Mouse (Mus musculus) liver, embryonic 15.5 days (tissue): Measurements from ENCODE around the gene Klhl29. TPM values are rescaled to one million over a fixed set of nuclear protein-coding genes. Genes with fewer than 3 reads are reported as not detected.

ENCODE experiments used
- ATAC-seq: fragments of 200-750 bp; cut with Nextera tagmentation; 2 replicates; pipeline ENCODE4 v1.8.0; 2017; ENCODE audit warnings: moderate number of reproducible peaks, mild to moderate bottlenecking, moderate library complexity; ENCODE audit not compliant: insufficient read depth
- H3K27ac ChIP-seq: fragments of 300-500 bp; sonication (generic); replicated peaks from 2 replicates; pipeline ENCODE4 v1.5.1; 2015; ENCODE audit warnings: mild to moderate bottlenecking, inconsistent platforms
- H3K27me3 ChIP-seq: fragments of 300-500 bp; sonication (generic); 2 replicates; pipeline ENCODE4 v1.6.1; 2015; ENCODE audit warnings: mild to moderate bottlenecking, inconsistent platforms
- H3K36me3 ChIP-seq: fragments of 300-500 bp; sonication (generic); replicated peaks from 2 replicates; pipeline ENCODE4 v1.6.1; 2015; ENCODE audit warnings: moderate library complexity, mild to moderate bottlenecking, inconsistent platforms
- H3K4me1 ChIP-seq: fragments of 300-500 bp; sonication (generic); replicated peaks from 2 replicates; pipeline ENCODE4 v1.6.1; 2015; ENCODE audit warnings: inconsistent platforms
- H3K4me2 ChIP-seq: fragments of 300-500 bp; sonication (generic); 2 replicates; pipeline ENCODE4 v1.6.1; 2015; ENCODE audit warnings: moderate library complexity, mild to moderate bottlenecking, inconsistent platforms
- H3K4me3 ChIP-seq: fragments of 300-500 bp; sonication (generic); replicated peaks from 2 replicates; pipeline ENCODE4 v1.5.1; 2015; ENCODE audit warnings: mild to moderate bottlenecking, inconsistent platforms
- H3K9ac ChIP-seq: fragments of 300-500 bp; sonication (generic); 2 replicates; pipeline ENCODE4 v1.6.1; 2015; ENCODE audit warnings: moderate library complexity, mild to moderate bottlenecking, inconsistent platforms
- H3K9me3 ChIP-seq: fragments of 300-500 bp; sonication (generic); replicated peaks from 2 replicates; pipeline ENCODE4 v1.6.1; 2016; ENCODE audit warnings: inconsistent platforms
- WGBS: fragments of 180-500 bp; shearing (Covaris S2); methylation state at CpG from one replicate; pipeline ENCODE4 v1.1.7; 2015; ENCODE audit warnings: mixed read lengths; ENCODE audit not compliant: insufficient replicate concordance; 5-methylcytosine and 5-hydroxymethylcytosine counted together
- polyA plus RNA-seq: library from polyadenylated mRNA; unstranded; fragments of >200 nt; fragmentation: Nextera tagmentation; extraction: Ambion mirVana; gene quantifications from 2 replicates; pipeline ENCODE4 v1.2.1, GENCODE M21; 2015

The Klhl29 gene
- polyA plus RNA-seq = 0.07 TPM in 2 replicates

GRCm38 (mm10) chr12:5375616-5376461, at the start of gene Klhl29:
Gene Klhl29, minus strand, starts transcription at chr12:5375682.
- Histone ChIP-seq H3K27me3 (peaks cover 74% of the 10 kb centered on the region), H3K4me1 (no peaks in the 10 kb centered on the region), H3K36me3 (no peaks in the 10 kb centered on the region), H3K9ac (no peak within 1 kb of the TSS), H3K9me3 (no peaks in the 10 kb centered on the region), H3K4me3 (peak within 1 kb of the TSS; percentile 49), H3K4me2 (peak within 1 kb of the TSS; percentile 64), H3K27ac (no peak within 1 kb of the TSS)
- ATAC-seq = peak; percentile 64
- WGBS = 2% methylated on average over 58 of the region's 66 CpGs

GRCm38 (mm10) chr12:5425276-5425675, 49.8 kb upstream of the Klhl29 start:
- 46% methylated on average over 4 of the region's 4 CpGs for WGBS
- Histone ChIP-seq H3K27ac (no peak overlapping the region), H3K36me3 (no peaks in the 10 kb centered on the region), H3K4me1 (no peaks in the 10 kb centered on the region), H3K4me2 (no peak overlapping the region), H3K27me3 (no peaks in the 10 kb centered on the region), H3K4me3 (no peak overlapping the region), H3K9me3 (no peaks in the 10 kb centered on the region), H3K9ac (no peak overlapping the region)
- no peak for ATAC-seq

- no peak for ATAC-seq
- no peaks in the 10 kb centered on the region for H3K27me3 ChIP-seq
- no peak overlapping the region for H3K4me3 ChIP-seq
- H3K9me3 ChIP-seq = no peaks in the 10 kb centered on the region
- WGBS = 59% methylated on average over 3 of the region's 3 CpGs
- no peaks in the 10 kb centered on the region for H3K4me1 ChIP-seq
- no peak overlapping the region for H3K27ac ChIP-seq
- H3K9ac ChIP-seq = no peak overlapping the region
- H3K4me2 ChIP-seq = no peak overlapping the region
- no peaks in the 10 kb centered on the region for H3K36me3 ChIP-seq
Observed at GRCm38 (mm10) chr12:5415806-5416205, 40.3 kb upstream of the Klhl29 start.

GRCm38 (mm10) chr12:5413976-5414375, 38.5 kb upstream of the Klhl29 start:
- no peaks in the 10 kb centered on the region for H3K9me3 ChIP-seq
- no peak overlapping the region for H3K4me3 ChIP-seq
- no peaks in the 10 kb centered on the region for H3K4me1 ChIP-seq
- no peak overlapping the region for H3K27ac ChIP-seq
- no peak overlapping the region for H3K4me2 ChIP-seq
- no peak overlapping the region for H3K9ac ChIP-seq
- H3K27me3 ChIP-seq = no peaks in the 10 kb centered on the region
- H3K36me3 ChIP-seq = no peaks in the 10 kb centered on the region
- no peak for ATAC-seq

- Histone ChIP-seq H3K9ac (no peak overlapping the region), H3K27ac (no peak overlapping the region), H3K4me3 (no peak overlapping the region), H3K36me3 (no peaks in the 10 kb centered on the region), H3K27me3 (no peaks in the 10 kb centered on the region), H3K4me2 (no peak overlapping the region), H3K9me3 (no peaks in the 10 kb centered on the region), H3K4me1 (no peaks in the 10 kb centered on the region)
- ATAC-seq = no peak
- 55% methylated on average over 13 of the region's 13 CpGs for WGBS
Observed at GRCm38 (mm10) chr12:5411761-5412537, 36.5 kb upstream of the Klhl29 start.

GRCm38 (mm10) chr12:5411346-5411745, 35.9 kb upstream of the Klhl29 start:
- Histone ChIP-seq H3K36me3 (no peaks in the 10 kb centered on the region), H3K4me3 (no peak overlapping the region), H3K9me3 (no peaks in the 10 kb centered on the region), H3K4me2 (no peak overlapping the region), H3K4me1 (no peaks in the 10 kb centered on the region), H3K27me3 (no peaks in the 10 kb centered on the region), H3K9ac (no peak overlapping the region), H3K27ac (no peak overlapping the region)
- WGBS = 59% methylated on average over 4 of the region's 4 CpGs
- ATAC-seq = no peak

- Histone ChIP-seq H3K9me3 (no peaks in the 10 kb centered on the region), H3K27ac (no peak overlapping the region), H3K4me1 (no peaks in the 10 kb centered on the region), H3K4me3 (no peak overlapping the region), H3K9ac (no peak overlapping the region), H3K27me3 (no peaks in the 10 kb centered on the region), H3K4me2 (no peak overlapping the region), H3K36me3 (no peaks in the 10 kb centered on the region)
- no peak for ATAC-seq
- WGBS = 7% methylated on average over 16 of the region's 16 CpGs
Observed at GRCm38 (mm10) chr12:5410391-5411115, 35.1 kb upstream of the Klhl29 start.

- Histone ChIP-seq H3K4me1 (no peaks in the 10 kb centered on the region), H3K9me3 (no peaks in the 10 kb centered on the region), H3K36me3 (no peaks in the 10 kb centered on the region), H3K27me3 (no peaks in the 10 kb centered on the region), H3K4me3 (no peak overlapping the region), H3K4me2 (no peak overlapping the region), H3K27ac (no peak overlapping the region), H3K9ac (no peak overlapping the region)
- 70% methylated on average over 8 of the region's 8 CpGs for WGBS
- no peak for ATAC-seq
Observed at GRCm38 (mm10) chr12:5407175-5407574, 31.7 kb upstream of the Klhl29 start.

- Histone ChIP-seq H3K27me3 (no peaks in the 10 kb centered on the region), H3K4me1 (no peaks in the 10 kb centered on the region), H3K36me3 (no peaks in the 10 kb centered on the region), H3K4me3 (no peak overlapping the region), H3K27ac (no peak overlapping the region), H3K9me3 (no peaks in the 10 kb centered on the region), H3K9ac (no peak overlapping the region), H3K4me2 (no peak overlapping the region)
- 5% methylated on average over 5 of the region's 5 CpGs for WGBS
- ATAC-seq = no peak
Observed at GRCm38 (mm10) chr12:5397423-5397822, 21.9 kb upstream of the Klhl29 start.

- 50% methylated on average over 3 of the region's 3 CpGs for WGBS
- Histone ChIP-seq H3K27ac (no peak overlapping the region), H3K4me1 (no peaks in the 10 kb centered on the region), H3K9me3 (no peaks in the 10 kb centered on the region), H3K27me3 (no peaks in the 10 kb centered on the region), H3K4me2 (no peak overlapping the region), H3K36me3 (no peaks in the 10 kb centered on the region), H3K9ac (no peak overlapping the region), H3K4me3 (no peak overlapping the region)
- no peak for ATAC-seq
Observed at GRCm38 (mm10) chr12:5395188-5395587, 19.7 kb upstream of the Klhl29 start.

GRCm38 (mm10) chr12:5387112-5387511, 11.6 kb upstream of the Klhl29 start:
- no peak overlapping the region for H3K4me3 ChIP-seq
- no peaks in the 10 kb centered on the region for H3K27me3 ChIP-seq
- no peak overlapping the region for H3K27ac ChIP-seq
- H3K9ac ChIP-seq = no peak overlapping the region
- H3K36me3 ChIP-seq = no peaks in the 10 kb centered on the region
- no peaks in the 10 kb centered on the region for H3K9me3 ChIP-seq
- H3K4me2 ChIP-seq = no peak overlapping the region
- ATAC-seq = no peak
- no peaks in the 10 kb centered on the region for H3K4me1 ChIP-seq
- WGBS = 49% methylated on average over 1 of the region's 1 CpGs
